Mouse (Mus musculus): ENCODE results near the gene Sh3bgrl. TPM values are rescaled to one million over a fixed set of nuclear protein-coding genes. Genes with fewer than 3 reads are reported as not detected.

Sh3bgrl gene
- polyA plus RNA-seq, 1 experiment from 2014 or later = 185 TPM

- Histone ChIP-seq H3K4me3 (ENCODE audit: low read depth, low read length) (no peak overlapping the region), H3K9me3 (ENCODE audit: control insufficient read depth, low read length) (no peaks in the 10 kb centered on the region), H3K4me2 (no peak overlapping the region), H3K4me1 (ENCODE audit: control insufficient read depth, insufficient read depth, low read length) (no peaks in the 10 kb centered on the region), H3K27ac (ENCODE audit: low read depth, low read length) (no peak overlapping the region), H3K9ac (ENCODE audit: low read length) (no peak overlapping the region), H3K27me3 (ENCODE audit: control insufficient read depth, insufficient read depth, low read length) (no peaks in the 10 kb centered on the region), H3K36me3 (ENCODE audit: control insufficient read depth, insufficient read depth, low read length) (no peaks in the 10 kb centered on the region)
- WGBS = 96% methylated on average over 1 of the region's 1 CpGs
- DNase-seq (ENCODE audit: low spot score, missing footprints) (no peak), ATAC-seq (ENCODE audit: low FRiP score) (no peak)
Observed at GRCm38 (mm10) chrX:109141337-109141870, 46.2 kb downstream of the Sh3bgrl start.

GRCm38 (mm10) chrX:109142281-109142680 is 47.1 kb downstream of the Sh3bgrl start:
- Histone ChIP-seq H3K4me3 (ENCODE audit: low read depth, low read length) (no peak overlapping the region), H3K9ac (ENCODE audit: low read length) (no peak overlapping the region), H3K9me3 (ENCODE audit: control insufficient read depth, low read length) (no peaks in the 10 kb centered on the region), H3K4me1 (ENCODE audit: control insufficient read depth, insufficient read depth, low read length) (no peaks in the 10 kb centered on the region), H3K36me3 (ENCODE audit: control insufficient read depth, insufficient read depth, low read length) (no peaks in the 10 kb centered on the region), H3K27ac (ENCODE audit: low read depth, low read length) (no peak overlapping the region), H3K4me2 (no peak overlapping the region), H3K27me3 (ENCODE audit: control insufficient read depth, insufficient read depth, low read length) (no peaks in the 10 kb centered on the region)
- WGBS = 81% methylated on average over 4 of the region's 4 CpGs
- DNase-seq (ENCODE audit: low spot score, missing footprints) (no peak), ATAC-seq (ENCODE audit: low FRiP score) (no peak)

- no peaks in the 10 kb centered on the region for H3K27me3 ChIP-seq (ENCODE audit: control insufficient read depth, insufficient read depth, low read length)
- no peak overlapping the region for H3K4me2 ChIP-seq
- no peak overlapping the region for H3K4me3 ChIP-seq (ENCODE audit: low read depth, low read length)
- whole genome bisulfite sequencing = 84% methylated on average over 6 of the region's 6 CpGs
- no peak for ATAC-seq (ENCODE audit: low FRiP score)
- no peaks in the 10 kb centered on the region for H3K4me1 ChIP-seq (ENCODE audit: control insufficient read depth, insufficient read depth, low read length)
- no peak overlapping the region for H3K27ac ChIP-seq (ENCODE audit: low read depth, low read length)
- H3K9me3 ChIP-seq (ENCODE audit: control insufficient read depth, low read length) = no peaks in the 10 kb centered on the region
- H3K36me3 ChIP-seq (ENCODE audit: control insufficient read depth, insufficient read depth, low read length) = no peaks in the 10 kb centered on the region
- no peak for DNase-seq (ENCODE audit: low spot score, missing footprints)
- no peak overlapping the region for H3K9ac ChIP-seq (ENCODE audit: low read length)
Observed at GRCm38 (mm10) chrX:109145779-109146178, 50.6 kb downstream of the Sh3bgrl start.

- no peaks in the 10 kb centered on the region for H3K27me3 ChIP-seq (ENCODE audit: control insufficient read depth, insufficient read depth, low read length)
- H3K36me3 ChIP-seq (ENCODE audit: control insufficient read depth, insufficient read depth, low read length) = no peaks in the 10 kb centered on the region
- no peaks in the 10 kb centered on the region for H3K4me1 ChIP-seq (ENCODE audit: control insufficient read depth, insufficient read depth, low read length)
- 83% methylated on average over 3 of the region's 3 CpGs for WGBS
- no peak overlapping the region for H3K27ac ChIP-seq (ENCODE audit: low read depth, low read length)
- no peaks in the 10 kb centered on the region for H3K9me3 ChIP-seq (ENCODE audit: control insufficient read depth, low read length)
- H3K9ac ChIP-seq (ENCODE audit: low read length) = no peak overlapping the region
- ATAC-seq (ENCODE audit: low FRiP score) = no peak
- H3K4me2 ChIP-seq = no peak overlapping the region
- H3K4me3 ChIP-seq (ENCODE audit: low read depth, low read length) = no peak overlapping the region
- no peak for DNase-seq (ENCODE audit: low spot score, missing footprints)
Observed at GRCm38 (mm10) chrX:109147108-109147507, 51.9 kb downstream of the Sh3bgrl start.

- Histone ChIP-seq H3K27ac (ENCODE audit: low read depth, low read length) (no peak overlapping the region), H3K27me3 (ENCODE audit: control insufficient read depth, insufficient read depth, low read length) (no peaks in the 10 kb centered on the region), H3K9me3 (ENCODE audit: control insufficient read depth, low read length) (no peaks in the 10 kb centered on the region), H3K4me2 (no peak overlapping the region), H3K9ac (ENCODE audit: low read length) (no peak overlapping the region), H3K36me3 (ENCODE audit: control insufficient read depth, insufficient read depth, low read length) (no peaks in the 10 kb centered on the region), H3K4me3 (ENCODE audit: low read depth, low read length) (no peak overlapping the region), H3K4me1 (ENCODE audit: control insufficient read depth, insufficient read depth, low read length) (no peaks in the 10 kb centered on the region)
- WGBS = 97% methylated on average over 2 of the region's 2 CpGs
- ATAC-seq (ENCODE audit: low FRiP score) (no peak), DNase-seq (ENCODE audit: low spot score, missing footprints) (no peak)
Observed at GRCm38 (mm10) chrX:109151228-109151627, 56.1 kb downstream of the Sh3bgrl start.

- 100% methylated on average over 1 of the region's 1 CpGs for WGBS
- no peak overlapping the region for H3K4me3 ChIP-seq (ENCODE audit: low read depth, low read length)
Observed at GRCm38 (mm10) chrX:109160326-109160725, 65.2 kb downstream of the Sh3bgrl start.

GRCm38 (mm10) chrX:109160901-109161300 is 65.7 kb downstream of the Sh3bgrl start:
- ATAC-seq (ENCODE audit: low FRiP score) = no peak
- Histone ChIP-seq H3K9me3 (ENCODE audit: control insufficient read depth, low read length) (no peaks in the 10 kb centered on the region), H3K27ac (ENCODE audit: low read depth, low read length) (no peak overlapping the region), H3K9ac (ENCODE audit: low read length) (no peak overlapping the region), H3K36me3 (ENCODE audit: control insufficient read depth, insufficient read depth, low read length) (no peaks in the 10 kb centered on the region), H3K4me3 (ENCODE audit: low read depth, low read length) (no peak overlapping the region), H3K27me3 (ENCODE audit: control insufficient read depth, insufficient read depth, low read length) (no peaks in the 10 kb centered on the region), H3K4me1 (ENCODE audit: control insufficient read depth, insufficient read depth, low read length) (no peaks in the 10 kb centered on the region), H3K4me2 (no peak overlapping the region)
- no peak for DNase-seq (ENCODE audit: low spot score, missing footprints)
- WGBS = 78% methylated on average over 4 of the region's 4 CpGs

More at GRCm38 (mm10) chrX:109160326-109160725, 65.2 kb downstream of the Sh3bgrl start:
- ATAC-seq (ENCODE audit: low FRiP score) (no peak), DNase-seq (ENCODE audit: low spot score, missing footprints) (no peak)
- Histone ChIP-seq H3K9me3 (ENCODE audit: control insufficient read depth, low read length) (no peaks in the 10 kb centered on the region), H3K27ac (ENCODE audit: low read depth, low read length) (no peak overlapping the region), H3K36me3 (ENCODE audit: control insufficient read depth, insufficient read depth, low read length) (no peaks in the 10 kb centered on the region), H3K4me1 (ENCODE audit: control insufficient read depth, insufficient read depth, low read length) (no peaks in the 10 kb centered on the region), H3K9ac (ENCODE audit: low read length) (no peak overlapping the region), H3K27me3 (ENCODE audit: control insufficient read depth, insufficient read depth, low read length) (no peaks in the 10 kb centered on the region), H3K4me2 (no peak overlapping the region)

- 75% methylated on average over 2 of the region's 2 CpGs for WGBS
- H3K9ac ChIP-seq (ENCODE audit: low read length) = no peak overlapping the region
- H3K4me3 ChIP-seq (ENCODE audit: low read depth, low read length) = no peak overlapping the region
- no peaks in the 10 kb centered on the region for H3K9me3 ChIP-seq (ENCODE audit: control insufficient read depth, low read length)
- H3K4me2 ChIP-seq = no peak overlapping the region
- H3K27ac ChIP-seq (ENCODE audit: low read depth, low read length) = no peak overlapping the region
- no peak for DNase-seq (ENCODE audit: low spot score, missing footprints)
- no peaks in the 10 kb centered on the region for H3K27me3 ChIP-seq (ENCODE audit: control insufficient read depth, insufficient read depth, low read length)
- no peaks in the 10 kb centered on the region for H3K36me3 ChIP-seq (ENCODE audit: control insufficient read depth, insufficient read depth, low read length)
- no peak for ATAC-seq (ENCODE audit: low FRiP score)
- no peaks in the 10 kb centered on the region for H3K4me1 ChIP-seq (ENCODE audit: control insufficient read depth, insufficient read depth, low read length)
Observed at GRCm38 (mm10) chrX:109175038-109175437, 79.9 kb downstream of the Sh3bgrl start.

- 39% methylated on average over 3 of the region's 3 CpGs for WGBS
- Histone ChIP-seq H3K9ac (ENCODE audit: low read length) (no peak overlapping the region), H3K9me3 (ENCODE audit: control insufficient read depth, low read length) (no peaks in the 10 kb centered on the region), H3K4me1 (ENCODE audit: control insufficient read depth, insufficient read depth, low read length) (no peaks in the 10 kb centered on the region), H3K27me3 (ENCODE audit: control insufficient read depth, insufficient read depth, low read length) (no peaks in the 10 kb centered on the region), H3K36me3 (ENCODE audit: control insufficient read depth, insufficient read depth, low read length) (no peaks in the 10 kb centered on the region), H3K27ac (ENCODE audit: low read depth, low read length) (no peak overlapping the region), H3K4me3 (ENCODE audit: low read depth, low read length) (no peak overlapping the region), H3K4me2 (no peak overlapping the region)
- DNase-seq (ENCODE audit: low spot score, missing footprints) (no peak), ATAC-seq (ENCODE audit: low FRiP score) (no peak)
Observed at GRCm38 (mm10) chrX:109175470-109175869, 80.3 kb downstream of the Sh3bgrl start.

Measured in midbrain, embryonic 11.5 days (tissue).